Mouse (Mus musculus) cerebellum, adult 9-11 months (tissue): ENCODE data around the gene Celf3.
A peak's percentile ranks its signal among the peaks of the same experiment; 100 is the strongest.

Experiments used
- DNase-seq: peaks from one replicate; pipeline ENCODE4 v3.0.0; 2022

Celf3 gene

DNA sequence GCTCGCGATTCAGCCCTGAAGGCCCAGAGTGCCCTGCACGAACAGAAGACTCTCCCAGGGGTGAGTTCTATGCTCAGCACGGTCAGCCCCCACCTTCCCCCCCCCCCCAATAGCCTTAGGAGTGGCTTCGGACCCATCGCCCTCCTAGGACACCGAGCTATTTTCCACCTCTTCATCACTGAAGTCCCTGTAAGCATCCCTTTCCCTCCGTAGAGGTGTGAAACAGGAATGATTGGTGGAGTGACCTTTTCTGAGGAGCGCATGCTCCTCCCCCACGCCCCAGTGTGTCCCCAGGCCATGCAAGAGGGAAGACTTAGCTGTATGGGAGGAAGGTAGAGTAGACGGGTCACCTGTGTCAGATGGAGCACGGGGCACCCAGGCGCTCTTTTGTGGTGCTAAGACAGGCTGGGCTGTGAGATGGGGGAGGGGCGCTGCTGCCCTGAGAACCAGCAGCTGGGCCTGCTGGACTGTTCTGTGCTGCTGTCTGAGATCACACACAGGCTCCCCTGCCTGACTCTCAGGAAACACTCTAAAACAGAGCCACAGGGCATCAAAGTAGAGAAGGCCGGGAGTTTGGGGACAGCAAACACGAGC lies 2.3 kb downstream of the Celf3 start, which contains the start of gene Riiad1:
Gene Riiad1 (minus strand): TSS at position 51 of the 594 bp plus-strand sequence.
- DNase-seq, result no peak

- peak; percentile 19 for DNase-seq
These were observed 3.3 kb downstream of the Celf3 start for GRCm38 (mm10) chr3:94481429-94481828.

- DNase-seq, result peak; percentile 39
These were observed 4.8 kb downstream of the Celf3 start for GRCm38 (mm10) chr3:94482764-94483385.

DNA sequence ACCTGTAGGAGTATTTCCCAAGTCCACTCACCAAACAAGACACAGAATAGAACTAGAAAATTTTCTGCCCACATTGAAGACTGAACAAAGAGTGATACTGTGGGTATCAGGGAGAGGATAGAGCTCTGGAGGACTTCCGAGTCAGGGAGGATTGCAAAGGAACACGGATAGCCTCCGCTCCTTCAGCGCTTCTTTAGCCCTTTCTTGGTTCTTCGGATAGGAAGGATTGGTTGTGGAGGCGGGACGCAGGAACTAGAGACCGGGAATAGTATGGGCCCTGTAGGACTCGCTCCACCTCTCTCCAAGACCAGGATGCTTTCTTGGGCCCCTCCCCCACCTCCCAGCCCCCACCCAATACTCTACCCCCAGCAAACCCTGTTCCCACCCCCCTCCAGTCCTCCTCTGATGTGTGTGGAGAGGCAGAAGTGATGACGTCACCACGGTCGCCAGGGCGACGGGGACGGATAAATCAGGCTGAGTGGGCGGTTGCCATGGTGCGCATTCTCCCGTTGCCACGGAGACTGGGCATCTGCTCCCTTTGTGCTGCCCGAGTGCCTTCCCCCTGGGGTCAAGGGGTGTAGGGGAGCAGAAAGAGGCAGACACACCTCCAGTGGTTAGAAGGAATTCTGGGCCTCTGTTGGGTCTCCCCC lies 5.8 kb downstream of the Celf3 start:
- DNase-seq, result peak; percentile 82

DNA sequence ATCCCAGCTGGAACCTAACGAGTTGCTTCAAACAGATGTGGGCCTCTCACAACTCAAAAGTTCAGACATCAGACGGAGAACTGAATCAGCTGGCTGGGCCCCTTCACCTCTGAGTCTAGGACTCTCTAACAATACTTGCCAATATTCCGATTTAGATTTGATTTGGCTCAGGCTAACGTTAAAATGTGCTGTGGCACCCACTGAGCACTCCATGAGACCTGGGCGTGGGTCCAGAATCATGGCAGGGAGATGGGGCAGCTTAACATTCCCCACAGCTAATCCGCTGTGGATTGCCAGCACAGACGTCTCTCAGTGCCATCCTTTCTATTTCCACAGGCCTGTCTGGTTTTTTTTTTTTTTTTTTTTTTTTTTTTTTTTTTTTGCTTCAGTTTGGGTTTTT lies 7.8 kb downstream of the Celf3 start:
- peak; percentile 24 for DNase-seq

DNA sequence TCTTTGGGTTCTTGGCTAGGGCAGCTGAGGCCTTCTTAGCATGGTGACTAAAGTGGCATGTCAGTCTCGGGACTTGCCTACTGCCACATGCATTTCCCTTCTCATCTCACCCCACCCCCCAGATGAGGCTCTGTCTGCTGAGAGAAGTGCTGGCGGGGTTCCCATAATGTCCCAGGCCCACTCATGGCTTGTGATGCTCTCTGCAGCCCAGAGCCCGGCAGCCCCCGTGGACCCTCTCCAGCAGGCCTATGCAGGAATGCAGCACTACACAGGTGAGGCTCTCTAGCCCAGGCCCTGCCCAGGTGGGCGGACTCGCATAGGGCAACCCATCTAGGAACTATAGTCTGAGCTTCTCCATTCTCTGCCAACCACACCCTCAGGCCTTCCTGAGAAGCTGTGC lies 9.5 kb downstream of the Celf3 start:
- DNase-seq, result peak; percentile 33

DNA sequence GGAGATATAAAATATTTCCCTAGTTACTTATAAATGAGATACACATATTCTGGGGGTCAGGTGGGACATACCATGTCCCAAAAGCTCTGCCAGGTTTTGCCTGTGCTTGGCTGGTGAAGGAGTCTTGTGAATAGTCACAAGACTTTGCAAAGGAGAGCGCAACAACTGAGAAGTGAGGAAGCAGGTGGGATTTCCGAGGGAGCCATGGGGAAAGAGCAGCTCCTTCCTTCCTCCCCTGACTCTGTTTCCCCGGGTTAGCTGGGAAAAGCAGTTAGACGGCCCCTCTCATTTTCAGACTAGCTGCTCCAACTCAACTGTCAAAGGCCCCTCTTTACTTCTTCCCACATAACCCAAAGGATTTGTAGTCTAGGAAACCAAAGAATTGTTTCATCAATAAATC lies 19.1 kb downstream of the Celf3 start:
- no peak for DNase-seq

GRCm38 (mm10) chr3:94502243-94502642 lies 24.1 kb downstream of the Celf3 start:
- peak; percentile 29 for DNase-seq

- no peak for DNase-seq
These were observed 28.6 kb downstream of the Celf3 start for GRCm38 (mm10) chr3:94506664-94507063.

DNA sequence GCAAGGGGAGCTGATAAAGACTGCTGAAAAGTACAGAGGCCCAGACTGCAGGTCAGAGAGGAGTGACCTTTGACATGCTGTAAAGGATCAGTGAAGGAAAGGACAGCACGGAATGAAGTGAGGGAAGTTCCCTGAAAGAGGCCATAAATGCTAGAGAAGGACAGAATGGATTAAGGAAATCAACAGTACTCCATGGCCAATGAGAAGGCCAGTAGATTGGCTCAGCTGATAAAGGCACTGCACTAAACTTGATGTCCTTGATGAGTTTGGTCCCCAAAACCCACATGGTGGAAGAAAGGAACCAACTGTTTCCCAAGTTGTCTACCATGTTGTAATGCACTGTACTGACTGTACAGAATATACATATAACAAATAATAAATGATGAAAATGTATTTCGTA lies 48.6 kb downstream of the Celf3 start:
- no peak for DNase-seq

GRCm38 (mm10) chr3:94533968-94534367 lies 55.9 kb downstream of the Celf3 start:
- peak; percentile 22 for DNase-seq

- no peak for DNase-seq
These were observed 59.1 kb downstream of the Celf3 start for GRCm38 (mm10) chr3:94537187-94537586.
